Mouse (Mus musculus) adrenal gland, adult 2 months (tissue): ENCODE data around the gene Rchy1. TPM values are rescaled to one million over a fixed set of nuclear protein-coding genes. Genes with fewer than 3 reads are reported as not detected.

Source experiments
- DNase-seq: peaks from one replicate; pipeline ENCODE4 v3.0.0; 2021
- long read RNA-seq: library from polyadenylated mRNA; stranded (forward); transcript quantifications from one replicate; pipeline ENCODE4 v2.0.0, GENCODE M21; 2021
- polyA plus RNA-seq: library from polyadenylated mRNA; depleted of rRNA; stranded (reverse); fragments of >200 nt; gene quantifications from 2 replicates; pipeline ENCODE4 v1.2.3, GENCODE M21; 2012; rRNA removed
- total RNA-seq, 2 experiments: library from RNA; stranded (reverse); gene quantifications; 2 replicates each; pipeline ENCODE4 v1.2.3; 2021

The Rchy1 gene
- total RNA-seq (10 to 100 TPM; 54.2 to 61.2 TPM), polyA plus RNA-seq (10.8 and 11.5 TPM in 2 replicates)
- long read RNA-seq, transcript Rchy1-201 (9 exons, 1,967 nt): major isoform, 62 of 71 reads
- long read RNA-seq, partial matches to known transcripts: 5 of 71 reads
- long read RNA-seq, other reads (novel, unspliced or antisense): 1 of 71 reads

GRCm38 (mm10) chr5:91962639-91963440 lies at the start of gene Rchy1:
Rchy1 (minus strand) TSS chr5:91963068.
- DNase-seq: peak; percentile 97

- no peak for DNase-seq
These were observed 48.9 kb upstream of the Rchy1 start for GRCm38 (mm10) chr5:92011756-92012155.

GRCm38 (mm10) chr5:92009827-92010226 lies 47.0 kb upstream of the Rchy1 start:
- no peak for DNase-seq

GRCm38 (mm10) chr5:92003011-92003410 lies 40.1 kb upstream of the Rchy1 start:
- peak; percentile 25 for DNase-seq

GRCm38 (mm10) chr5:92000770-92001169 lies 37.9 kb upstream of the Rchy1 start:
- DNase-seq: no peak

DNA sequence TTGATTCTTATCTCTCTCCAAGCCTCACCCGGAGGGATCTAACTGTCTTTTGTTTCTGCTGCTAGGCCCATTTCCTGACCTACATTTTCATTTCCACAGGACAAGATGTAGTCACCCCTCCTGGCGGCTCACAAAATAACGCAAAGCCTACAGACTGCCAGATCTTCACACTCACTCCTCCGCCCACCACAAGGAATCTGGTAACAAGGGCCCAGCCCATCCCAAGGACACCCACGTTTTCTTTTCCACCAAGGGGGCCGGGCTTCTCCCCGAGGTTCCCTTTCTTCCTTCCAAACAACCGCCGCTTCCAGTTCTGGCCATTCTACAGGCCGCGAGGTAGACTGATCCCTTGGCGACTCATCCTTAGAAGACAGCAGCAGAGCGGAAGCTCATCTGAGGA lies 31.7 kb upstream of the Rchy1 start:
- peak; percentile 30 for DNase-seq

DNA sequence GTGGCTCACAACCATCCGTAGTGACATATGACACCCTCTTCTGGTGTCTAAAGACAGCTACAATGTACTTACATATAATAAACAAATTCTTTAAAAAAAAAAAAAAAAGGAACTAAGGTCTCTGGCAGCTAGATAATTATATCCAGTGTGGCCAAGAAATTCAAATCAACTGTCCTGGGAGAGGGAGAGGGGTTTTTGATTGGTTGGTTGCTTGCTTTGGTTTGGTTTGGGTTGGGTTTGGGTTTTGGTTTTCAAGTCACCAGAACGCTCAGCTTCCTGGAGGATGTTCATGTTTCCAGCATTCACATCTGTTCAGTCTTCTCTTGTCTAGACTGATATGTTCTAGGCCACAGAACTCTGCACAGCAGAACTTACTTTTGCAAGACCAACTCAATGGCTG lies 30.2 kb upstream of the Rchy1 start:
- no peak for DNase-seq

DNA sequence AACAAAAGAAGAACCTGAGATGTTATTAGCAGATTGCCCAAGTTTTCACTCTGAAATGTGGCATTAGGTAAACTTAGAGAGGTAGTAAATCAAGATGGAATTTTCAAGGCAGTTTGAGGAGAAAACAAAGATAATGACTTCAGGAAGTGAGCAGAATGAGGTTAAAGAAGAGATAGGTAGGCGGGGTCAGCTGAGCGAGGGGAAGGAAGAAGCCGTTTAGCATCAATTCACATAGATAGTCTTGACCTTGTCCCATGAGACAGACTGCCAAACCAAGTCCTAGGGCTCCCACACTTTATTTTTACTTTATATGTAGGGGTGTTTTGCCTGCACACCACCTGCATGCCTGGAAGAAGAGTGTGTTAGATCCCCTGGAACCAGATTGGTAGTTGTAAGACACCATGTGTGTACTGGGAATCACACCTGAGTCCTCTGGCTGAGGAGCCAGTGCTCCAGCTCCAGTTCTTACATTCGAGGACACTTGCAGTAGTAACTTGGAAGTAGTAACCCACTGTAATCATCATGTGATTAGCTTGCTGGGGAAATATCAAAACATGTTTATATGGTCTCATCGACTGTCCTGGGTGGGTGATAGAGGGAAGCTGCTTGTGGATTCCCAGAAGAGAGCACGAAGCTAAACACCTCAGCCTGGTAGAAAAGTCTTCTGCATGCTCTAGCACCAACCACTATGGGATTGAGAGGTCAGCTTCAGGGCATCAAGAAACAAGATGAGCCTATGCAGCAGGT lies 28.5 kb upstream of the Rchy1 start:
- DNase-seq: no peak

DNA sequence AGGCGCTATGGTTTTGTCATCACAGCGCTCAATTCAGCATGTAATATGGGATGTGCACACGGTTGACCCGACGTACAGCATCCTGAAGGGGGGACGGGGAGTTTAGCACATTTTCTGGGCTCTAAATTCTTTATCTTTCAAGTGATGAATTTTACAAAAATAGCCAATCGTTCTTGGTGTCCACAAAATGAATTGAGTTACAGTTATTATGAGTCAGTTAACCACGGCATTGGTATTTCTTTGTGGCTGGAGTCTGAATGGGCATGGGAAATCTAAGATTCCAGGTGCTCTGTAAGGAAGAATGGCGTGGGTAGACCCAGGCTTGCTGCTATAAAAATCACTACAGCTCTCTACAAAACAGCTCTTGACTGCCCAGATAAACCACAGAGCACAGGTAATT lies 26.4 kb upstream of the Rchy1 start:
- no peak for DNase-seq

DNA sequence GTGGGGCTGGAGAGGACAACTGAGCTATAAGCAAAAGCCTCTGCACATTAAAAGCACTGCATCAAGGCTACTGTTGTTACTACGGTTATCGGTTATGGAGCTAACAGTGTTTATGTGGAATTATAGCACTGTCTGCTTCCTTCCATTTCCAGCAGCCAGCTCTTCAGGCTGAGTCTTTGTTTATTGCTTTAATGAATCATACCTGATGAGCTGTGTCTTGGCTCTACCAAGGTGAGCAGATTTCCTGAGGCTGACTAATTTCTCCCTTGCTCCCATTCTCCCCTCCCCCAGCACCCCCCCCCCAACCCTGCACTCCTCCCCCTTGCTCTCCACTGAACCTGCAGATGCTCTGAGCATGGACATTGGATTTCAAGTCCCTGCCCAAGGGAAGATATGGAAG lies 24.9 kb upstream of the Rchy1 start:
- no peak for DNase-seq

DNA sequence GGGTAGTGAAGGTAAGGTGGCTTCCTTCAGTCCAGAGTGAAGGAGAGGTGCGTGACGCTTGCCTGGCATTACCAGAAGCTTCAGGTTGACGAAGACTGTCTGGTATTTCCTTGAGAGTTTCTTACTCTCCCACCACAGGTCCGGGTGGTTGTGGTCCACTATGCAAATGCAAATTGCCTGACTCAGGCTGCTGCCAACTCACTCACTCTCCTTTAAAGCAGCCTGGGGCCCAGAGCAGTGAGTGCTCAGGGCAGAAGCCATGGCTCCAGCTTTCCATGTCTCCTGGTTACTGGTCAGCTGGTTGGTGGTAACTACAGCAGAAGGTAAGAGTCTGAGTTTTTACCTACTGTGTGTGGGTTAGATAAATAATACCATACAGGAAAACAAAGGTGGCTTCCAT lies 24.4 kb upstream of the Rchy1 start, which contains the start of gene Odaph:
TSS of gene Odaph (plus strand) at position 240 of the 400 bp plus-strand sequence.
- DNase-seq: no peak

GRCm38 (mm10) chr5:91985721-91986120 lies 22.9 kb upstream of the Rchy1 start:
- DNase-seq: no peak

- no peak for DNase-seq
These were observed 20.6 kb upstream of the Rchy1 start for GRCm38 (mm10) chr5:91983490-91983889.

GRCm38 (mm10) chr5:91981176-91981840 lies 18.4 kb upstream of the Rchy1 start:
- no peak for DNase-seq

GRCm38 (mm10) chr5:91977397-91977770 lies 14.5 kb upstream of the Rchy1 start:
- no peak for DNase-seq

DNA sequence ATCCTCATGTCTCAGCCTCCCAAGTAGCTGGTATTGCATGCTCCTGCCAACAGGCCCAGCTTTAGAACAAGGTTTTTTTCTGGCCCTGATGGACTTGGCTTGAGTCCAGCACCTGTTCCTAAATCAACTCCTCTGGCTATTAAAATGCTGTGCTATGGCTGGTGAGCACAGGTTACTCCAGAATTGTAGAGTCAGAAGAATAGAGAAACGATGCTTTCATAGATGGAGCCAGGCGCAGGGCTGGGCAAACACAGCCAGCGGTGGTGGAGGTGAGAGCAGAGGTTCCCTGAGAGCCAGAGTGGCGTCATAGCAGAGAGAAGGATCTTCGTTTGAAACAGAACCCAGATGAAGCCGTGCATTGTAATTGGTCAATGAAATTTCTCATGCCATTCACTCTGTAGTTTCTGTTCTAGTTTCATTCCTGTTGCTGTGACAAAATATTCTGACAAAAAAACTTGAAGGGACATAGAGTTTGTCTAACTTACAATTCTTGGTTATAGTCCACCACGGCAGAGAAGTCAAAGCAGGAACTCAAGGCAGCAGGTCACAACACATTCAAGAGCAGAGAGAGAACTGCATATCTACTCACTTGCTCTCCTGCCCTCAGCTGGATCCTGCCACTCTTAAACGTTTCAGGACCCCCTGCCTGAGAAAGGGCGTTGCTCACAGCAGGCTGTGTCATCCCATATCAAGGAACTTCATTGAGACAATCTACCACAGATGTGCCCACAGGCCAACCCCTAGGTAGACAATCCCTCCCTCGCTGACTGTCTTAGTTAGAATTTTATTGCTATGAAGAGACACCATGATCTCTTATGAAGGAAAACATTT lies 13.9 kb upstream of the Rchy1 start:
- DNase-seq: no peak

- DNase-seq: no peak
These were observed 12.9 kb upstream of the Rchy1 start for GRCm38 (mm10) chr5:91975758-91976157.

DNA sequence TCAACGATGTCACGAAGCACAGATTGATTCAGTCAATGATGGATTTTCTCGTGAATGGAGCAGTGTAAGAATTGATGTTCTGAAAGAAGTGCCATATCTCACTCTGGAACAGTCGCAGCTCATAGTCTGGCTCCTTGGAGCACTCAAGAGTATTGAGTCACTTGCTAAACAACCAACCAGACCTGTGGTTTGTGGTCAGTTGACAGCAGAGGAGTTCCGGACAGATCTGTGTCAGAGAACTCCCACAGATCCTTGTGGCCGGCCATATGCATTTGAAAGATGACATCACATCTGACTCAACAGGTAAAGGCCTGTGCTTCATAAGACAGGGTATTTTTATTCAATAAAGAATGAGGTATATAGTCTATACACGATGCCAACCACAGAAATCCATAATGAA lies 11.1 kb upstream of the Rchy1 start:
- no peak for DNase-seq

GRCm38 (mm10) chr5:91972046-91972445 lies 9.2 kb upstream of the Rchy1 start:
- DNase-seq: no peak

GRCm38 (mm10) chr5:91962259-91962638 lies 619 bp downstream of the Rchy1 start:
- DNase-seq: no peak

GRCm38 (mm10) chr5:91961370-91961769 lies 1.5 kb downstream of the Rchy1 start:
- DNase-seq: peak; percentile 22
